Mouse (Mus musculus): ENCODE measurements around the gene Arhgap35.

DNA sequence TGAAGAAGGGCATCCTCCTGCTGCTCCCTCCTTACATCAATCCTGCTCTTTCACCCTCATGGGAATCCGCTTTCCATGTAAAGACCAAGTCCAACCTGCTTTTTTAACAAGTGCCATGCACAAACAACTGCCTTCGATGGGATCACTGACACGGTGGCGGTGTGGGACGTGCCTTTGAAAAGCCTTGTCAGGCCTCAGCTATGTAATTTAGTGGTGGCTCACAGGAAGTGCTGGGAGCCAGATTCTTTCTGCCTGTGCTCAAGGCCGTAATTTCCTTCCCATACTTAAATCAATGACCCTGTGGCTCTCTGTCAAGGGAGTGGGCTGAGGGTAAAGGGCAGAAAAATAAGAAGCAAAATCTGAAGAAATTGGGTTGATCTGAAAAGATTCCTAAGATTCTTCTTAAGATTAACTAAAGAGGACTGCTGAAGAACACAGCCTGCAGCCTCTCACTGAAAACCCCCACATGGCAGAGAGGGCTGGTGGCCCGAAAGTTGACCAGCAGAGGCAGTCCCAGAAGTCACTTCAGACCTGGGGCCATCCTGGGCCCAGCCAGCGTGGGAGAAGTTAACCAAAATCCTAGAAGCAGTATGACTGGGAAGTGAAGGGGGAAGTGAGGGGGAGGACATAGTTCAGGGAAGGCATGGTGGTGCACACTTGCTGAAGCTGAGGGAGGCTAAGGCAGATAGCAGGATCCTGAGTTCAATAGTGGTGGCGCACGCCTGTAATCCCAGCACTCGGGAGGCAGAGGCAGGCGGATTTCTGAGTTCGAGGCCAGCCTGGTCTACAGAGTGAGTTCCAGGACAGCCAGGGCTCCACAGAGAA is 33.3 kb downstream of the Arhgap35 start:
- TF ChIP-seq CTCF (conservative IDR thresholded peaks at IDR 0.05; ENCODE audit: insufficient read depth, insufficient read length, low read depth, low read length): no peak
- TF ChIP-seq POLR2A (IDR thresholded peaks at IDR 0.05; ENCODE audit: low read depth, low read length): no peak
